Mouse (Mus musculus): ENCODE measurements around the gene Fmo5. TPM values are rescaled to one million over a fixed set of nuclear protein-coding genes. Genes with fewer than 3 reads are reported as not detected.
A peak's percentile ranks its signal among the peaks of the same experiment; 100 is the strongest.

Gene Fmo5
- polyA plus RNA-seq, 1 experiment from 2014 or later = 3.7 TPM

GRCm38 (mm10) chr3:97631258-97631860 is 2.8 kb downstream of the Fmo5 start:
- Histone ChIP-seq H3K27me3 (ENCODE audit: control insufficient read depth, insufficient read depth, low read length) (no peaks in the 10 kb centered on the region), H3K36me3 (ENCODE audit: control insufficient read depth, insufficient read depth, low read length) (no peaks in the 10 kb centered on the region), H3K9ac (ENCODE audit: low read length) (no peak overlapping the region), H3K4me1 (ENCODE audit: control insufficient read depth in 2 of 2, insufficient read depth in 2 of 2, low read length in 2 of 2) (peaks cover 6 to 18% of the 10 kb centered on the region in 2 experiments), H3K9me3 (ENCODE audit: control insufficient read depth, low read length) (no peaks in the 10 kb centered on the region), H3K27ac (replicated peaks in 1 of 2; ENCODE audit: control insufficient read depth in 1 of 2, insufficient read depth in 1 of 2, low read depth in 2 of 2, low read length in 2 of 2) (no peak overlapping the region), H3K4me3 (ENCODE audit: control insufficient read depth in 1 of 2, insufficient read depth in 1 of 2, low read depth in 1 of 2, low read length in 2 of 2) (no peak overlapping the region), H3K4me2 (ENCODE audit: low read length) (no peak overlapping the region)
- no peak for ATAC-seq (ENCODE audit: insufficient number of reproducible peaks, insufficient read depth, low FRiP score, low read depth)
- WGBS = 61% methylated on average over 8 of the region's 8 CpGs

- 77% methylated on average over 4 of the region's 4 CpGs for WGBS
- no peaks in the 10 kb centered on the region for H3K9me3 ChIP-seq (ENCODE audit: control insufficient read depth, low read length)
- H3K4me2 ChIP-seq (ENCODE audit: low read length) = no peak overlapping the region
Observed at GRCm38 (mm10) chr3:97633456-97633855, 4.9 kb downstream of the Fmo5 start.

GRCm38 (mm10) chr3:97634288-97634761 is 5.7 kb downstream of the Fmo5 start:
- no peaks in the 10 kb centered on the region for H3K36me3 ChIP-seq (ENCODE audit: control insufficient read depth, insufficient read depth, low read length)
- H3K27me3 ChIP-seq (ENCODE audit: control insufficient read depth, insufficient read depth, low read length) = no peaks in the 10 kb centered on the region
- WGBS = 35% methylated on average over 3 of the region's 3 CpGs
- 0 out of 4 replicates have a peak overlapping the region, but pooled peaks of 1 of the 2 experiments have one; percentile 30 for H3K27ac ChIP-seq (replicated peaks in 1 of 2; ENCODE audit: control insufficient read depth in 1 of 2, insufficient read depth in 1 of 2, low read depth in 2 of 2, low read length in 2 of 2)
- peak; percentile 59; the same call in 1 of the 2 replicates for ATAC-seq (ENCODE audit: insufficient number of reproducible peaks, insufficient read depth, low FRiP score, low read depth)
- no peak overlapping the region for H3K4me3 ChIP-seq (ENCODE audit: control insufficient read depth in 1 of 2, insufficient read depth in 1 of 2, low read depth in 1 of 2, low read length in 2 of 2)
- H3K4me1 ChIP-seq (ENCODE audit: control insufficient read depth in 2 of 2, insufficient read depth in 2 of 2, low read length in 2 of 2) = peaks cover 3 to 12% of the 10 kb centered on the region in 2 experiments
- H3K4me2 ChIP-seq (ENCODE audit: low read length) = no peak overlapping the region
- H3K9me3 ChIP-seq (ENCODE audit: control insufficient read depth, low read length) = no peaks in the 10 kb centered on the region
- H3K9ac ChIP-seq (ENCODE audit: low read length) = no peak overlapping the region

More at GRCm38 (mm10) chr3:97633456-97633855, 4.9 kb downstream of the Fmo5 start:
- Histone ChIP-seq H3K9ac (ENCODE audit: low read length) (no peak overlapping the region), H3K27me3 (ENCODE audit: control insufficient read depth, insufficient read depth, low read length) (no peaks in the 10 kb centered on the region), H3K4me3 (ENCODE audit: control insufficient read depth in 1 of 2, insufficient read depth in 1 of 2, low read depth in 1 of 2, low read length in 2 of 2) (no peak overlapping the region), H3K36me3 (ENCODE audit: control insufficient read depth, insufficient read depth, low read length) (no peaks in the 10 kb centered on the region), H3K4me1 (ENCODE audit: control insufficient read depth in 2 of 2, insufficient read depth in 2 of 2, low read length in 2 of 2) (peaks cover 6 to 18% of the 10 kb centered on the region in 2 experiments), H3K27ac (replicated peaks in 1 of 2; ENCODE audit: control insufficient read depth in 1 of 2, insufficient read depth in 1 of 2, low read depth in 2 of 2, low read length in 2 of 2) (no peak overlapping the region)
- no peak for ATAC-seq (ENCODE audit: insufficient number of reproducible peaks, insufficient read depth, low FRiP score, low read depth)

GRCm38 (mm10) chr3:97641396-97641795 is 12.8 kb downstream of the Fmo5 start:
- ATAC-seq (ENCODE audit: insufficient number of reproducible peaks, insufficient read depth, low FRiP score, low read depth) = no peak
- no peak overlapping the region for H3K9ac ChIP-seq (ENCODE audit: low read length)
- H3K27ac ChIP-seq (replicated peaks in 1 of 2; ENCODE audit: control insufficient read depth in 1 of 2, insufficient read depth in 1 of 2, low read depth in 2 of 2, low read length in 2 of 2) = no peak overlapping the region
- no peaks in the 10 kb centered on the region for H3K27me3 ChIP-seq (ENCODE audit: control insufficient read depth, insufficient read depth, low read length)
- 87% methylated on average over 4 of the region's 4 CpGs for WGBS
- H3K4me3 ChIP-seq (ENCODE audit: control insufficient read depth in 1 of 2, insufficient read depth in 1 of 2, low read depth in 1 of 2, low read length in 2 of 2) = no peak overlapping the region
- H3K4me1 ChIP-seq (ENCODE audit: control insufficient read depth in 2 of 2, insufficient read depth in 2 of 2, low read length in 2 of 2) = no peaks in the 10 kb centered on the region
- no peak overlapping the region for H3K4me2 ChIP-seq (ENCODE audit: low read length)
- no peaks in the 10 kb centered on the region for H3K9me3 ChIP-seq (ENCODE audit: control insufficient read depth, low read length)
- H3K36me3 ChIP-seq (ENCODE audit: control insufficient read depth, insufficient read depth, low read length) = no peaks in the 10 kb centered on the region

- Histone ChIP-seq H3K9me3 (ENCODE audit: control insufficient read depth, low read length) (no peaks in the 10 kb centered on the region), H3K27ac (replicated peaks in 1 of 2; ENCODE audit: control insufficient read depth in 1 of 2, insufficient read depth in 1 of 2, low read depth in 2 of 2, low read length in 2 of 2) (no peak overlapping the region), H3K4me3 (ENCODE audit: control insufficient read depth in 1 of 2, insufficient read depth in 1 of 2, low read depth in 1 of 2, low read length in 2 of 2) (no peak overlapping the region), H3K27me3 (ENCODE audit: control insufficient read depth, insufficient read depth, low read length) (no peaks in the 10 kb centered on the region), H3K36me3 (ENCODE audit: control insufficient read depth, insufficient read depth, low read length) (no peaks in the 10 kb centered on the region), H3K9ac (ENCODE audit: low read length) (no peak overlapping the region), H3K4me1 (ENCODE audit: control insufficient read depth in 2 of 2, insufficient read depth in 2 of 2, low read length in 2 of 2) (no peaks in the 10 kb centered on the region), H3K4me2 (ENCODE audit: low read length) (no peak overlapping the region)
- WGBS = 68% methylated on average over 9 of the region's 9 CpGs
- no peak for ATAC-seq (ENCODE audit: insufficient number of reproducible peaks, insufficient read depth, low FRiP score, low read depth)
Observed at GRCm38 (mm10) chr3:97642001-97642400, 13.4 kb downstream of the Fmo5 start.

- no peak for ATAC-seq (ENCODE audit: insufficient number of reproducible peaks, insufficient read depth, low FRiP score, low read depth)
- Histone ChIP-seq H3K27me3 (ENCODE audit: control insufficient read depth, insufficient read depth, low read length) (no peaks in the 10 kb centered on the region), H3K4me3 (ENCODE audit: control insufficient read depth in 1 of 2, insufficient read depth in 1 of 2, low read depth in 1 of 2, low read length in 2 of 2) (no peak overlapping the region), H3K27ac (replicated peaks in 1 of 2; ENCODE audit: control insufficient read depth in 1 of 2, insufficient read depth in 1 of 2, low read depth in 2 of 2, low read length in 2 of 2) (no peak overlapping the region), H3K9ac (ENCODE audit: low read length) (no peak overlapping the region), H3K9me3 (ENCODE audit: control insufficient read depth, low read length) (no peaks in the 10 kb centered on the region), H3K36me3 (ENCODE audit: control insufficient read depth, insufficient read depth, low read length) (no peaks in the 10 kb centered on the region), H3K4me2 (ENCODE audit: low read length) (no peak overlapping the region), H3K4me1 (ENCODE audit: control insufficient read depth in 2 of 2, insufficient read depth in 2 of 2, low read length in 2 of 2) (peaks cover 12 to 17% of the 10 kb centered on the region in 2 experiments)
- 36% methylated on average over 1 of the region's 1 CpGs for WGBS
Observed at GRCm38 (mm10) chr3:97648518-97648917, 19.9 kb downstream of the Fmo5 start.

GRCm38 (mm10) chr3:97649022-97649421 is 20.4 kb downstream of the Fmo5 start:
- no peaks in the 10 kb centered on the region for H3K9me3 ChIP-seq (ENCODE audit: control insufficient read depth, low read length)
- no peak overlapping the region for H3K4me3 ChIP-seq (ENCODE audit: control insufficient read depth in 1 of 2, insufficient read depth in 1 of 2, low read depth in 1 of 2, low read length in 2 of 2)
- ATAC-seq (ENCODE audit: insufficient number of reproducible peaks, insufficient read depth, low FRiP score, low read depth) = no peak
- 61% methylated on average over 3 of the region's 3 CpGs for WGBS
- H3K4me2 ChIP-seq (ENCODE audit: low read length) = no peak overlapping the region
- no peaks in the 10 kb centered on the region for H3K36me3 ChIP-seq (ENCODE audit: control insufficient read depth, insufficient read depth, low read length)
- no peaks in the 10 kb centered on the region for H3K27me3 ChIP-seq (ENCODE audit: control insufficient read depth, insufficient read depth, low read length)
- peaks cover 12 to 17% of the 10 kb centered on the region in 2 experiments for H3K4me1 ChIP-seq (ENCODE audit: control insufficient read depth in 2 of 2, insufficient read depth in 2 of 2, low read length in 2 of 2)
- no peak overlapping the region for H3K27ac ChIP-seq (replicated peaks in 1 of 2; ENCODE audit: control insufficient read depth in 1 of 2, insufficient read depth in 1 of 2, low read depth in 2 of 2, low read length in 2 of 2)
- H3K9ac ChIP-seq (ENCODE audit: low read length) = no peak overlapping the region

GRCm38 (mm10) chr3:97649469-97649868 is 20.9 kb downstream of the Fmo5 start:
- Histone ChIP-seq H3K4me1 (ENCODE audit: control insufficient read depth in 2 of 2, insufficient read depth in 2 of 2, low read length in 2 of 2) (peaks cover 12 to 17% of the 10 kb centered on the region in 2 experiments), H3K9me3 (ENCODE audit: control insufficient read depth, low read length) (no peaks in the 10 kb centered on the region), H3K4me3 (ENCODE audit: control insufficient read depth in 1 of 2, insufficient read depth in 1 of 2, low read depth in 1 of 2, low read length in 2 of 2) (no peak overlapping the region), H3K36me3 (ENCODE audit: control insufficient read depth, insufficient read depth, low read length) (no peaks in the 10 kb centered on the region), H3K4me2 (ENCODE audit: low read length) (no peak overlapping the region), H3K9ac (ENCODE audit: low read length) (no peak overlapping the region), H3K27ac (replicated peaks in 1 of 2; ENCODE audit: control insufficient read depth in 1 of 2, insufficient read depth in 1 of 2, low read depth in 2 of 2, low read length in 2 of 2) (no peak overlapping the region), H3K27me3 (ENCODE audit: control insufficient read depth, insufficient read depth, low read length) (no peaks in the 10 kb centered on the region)
- 76% methylated on average over 6 of the region's 6 CpGs for WGBS
- ATAC-seq (ENCODE audit: insufficient number of reproducible peaks, insufficient read depth, low FRiP score, low read depth) = no peak

Data from heart, embryonic 14.5 days (tissue).